Mouse (Mus musculus): ENCODE measurements around the gene Aldh16a1.

- peak; percentile 87 for TF ChIP-seq CTCF (IDR thresholded peaks at IDR 0.05; ENCODE audit: control insufficient read depth, insufficient read depth, insufficient replicate concordance, low read depth, low read length)
- TF ChIP-seq POLR2A (IDR thresholded peaks at IDR 0.05; ENCODE audit: control insufficient read depth, low read depth, low read length), result no peak
These were observed 7.5 kb upstream of the Aldh16a1 start for GRCm38 (mm10) chr7:45161612-45162473.
